Mouse (Mus musculus) lung, postnatal 0 days (tissue): ENCODE measurements at regions not wholly inside any gene's neighbourhood (a gene's known extent, or its start where the extent isn't known, plus 50 kb on each side); places are given as distances from the start of the nearest gene placed in this dataset.

ENCODE experiments used
- CTCF ChIP-seq: IDR thresholded peaks from 2 replicates; pipeline ENCODE4 v1.5.1; 2016; ENCODE audit warnings: antibody characterized with exemption, mild to moderate bottlenecking
- EP300 ChIP-seq: IDR thresholded peaks from 2 replicates; pipeline ENCODE4 v1.6.1; 2016; ENCODE audit warnings: antibody characterized with exemption, mild to moderate bottlenecking, control low read depth

- TF ChIP-seq CTCF = no peak
- TF ChIP-seq EP300 = no peak
Measured at GRCm38 (mm10) chrX:106986794-106987193, 66.4 kb downstream of the Lpar4 start.
